Mouse (Mus musculus) hindbrain, embryonic 16.5 days (tissue): ENCODE results near the gene Dntt. TPM values are rescaled to one million over a fixed set of nuclear protein-coding genes. Genes with fewer than 3 reads are reported as not detected.

ENCODE experiments used
- ATAC-seq: fragments of 200-750 bp; cut with Nextera tagmentation; 2 replicates; pipeline ENCODE4 v1.8.0; 2017; ENCODE audit warnings: moderate TSS enrichment, moderate library complexity
- H3K27ac ChIP-seq: fragments of 300-500 bp; sonication (generic); 2 replicates; pipeline ENCODE4 v1.5.1; 2014; ENCODE audit warnings: low read depth, mild to moderate bottlenecking, control low read depth, low read length, moderate library complexity
- H3K27me3 ChIP-seq: fragments of 300-500 bp; sonication (generic); replicated peaks from 2 replicates; pipeline ENCODE4 v1.6.1; 2014; ENCODE audit warnings: low read length; ENCODE audit not compliant: control insufficient read depth, insufficient read depth
- H3K36me3 ChIP-seq: fragments of 300-500 bp; sonication (generic); 2 replicates; pipeline ENCODE4 v1.6.1; 2014; ENCODE audit warnings: mild to moderate bottlenecking, low read length, moderate library complexity, mixed read lengths; ENCODE audit not compliant: control insufficient read depth, insufficient read depth
- H3K4me1 ChIP-seq: fragments of 300-500 bp; sonication (generic); 2 replicates; pipeline ENCODE4 v1.6.1; 2014; ENCODE audit warnings: low read depth, low read length; ENCODE audit not compliant: control insufficient read depth, insufficient read depth
- H3K4me2 ChIP-seq: fragments of 300-500 bp; sonication (generic); 2 replicates; pipeline ENCODE4 v1.6.1; 2014; ENCODE audit warnings: mild to moderate bottlenecking, low read length, control low read depth, moderate library complexity
- H3K4me3 ChIP-seq: fragments of 300-500 bp; sonication (generic); 2 replicates; pipeline ENCODE4 v1.5.1; 2014; ENCODE audit warnings: mild to moderate bottlenecking, low read length, control low read depth, moderate library complexity
- H3K9ac ChIP-seq: fragments of 300-500 bp; sonication (generic); 2 replicates; pipeline ENCODE4 v1.6.1; 2014; ENCODE audit warnings: low read depth, mild to moderate bottlenecking, control low read depth, low read length, moderate library complexity
- H3K9me3 ChIP-seq: fragments of 300-500 bp; sonication (generic); 2 replicates; pipeline ENCODE4 v1.6.1; 2014; ENCODE audit warnings: mild to moderate bottlenecking, low read length, moderate library complexity; ENCODE audit not compliant: control insufficient read depth
- WGBS: fragments of 180-500 bp; shearing (Covaris S2); extraction: QIAGEN DNeasy Blood & Tissue Kit; methylation state at CpG from one replicate; pipeline ENCODE4 v1.1.7; 2014; 5-methylcytosine and 5-hydroxymethylcytosine counted together
- polyA plus RNA-seq: library from polyadenylated mRNA; unstranded; fragments of >200 nt; fragmentation: Nextera tagmentation; extraction: Ambion mirVana; gene quantifications from 2 replicates; pipeline ENCODE4 v1.2.1, GENCODE M21; 2015

Gene Dntt
- polyA plus RNA-seq, 1 experiment from 2014 or later, result 0.10 TPM

DNA sequence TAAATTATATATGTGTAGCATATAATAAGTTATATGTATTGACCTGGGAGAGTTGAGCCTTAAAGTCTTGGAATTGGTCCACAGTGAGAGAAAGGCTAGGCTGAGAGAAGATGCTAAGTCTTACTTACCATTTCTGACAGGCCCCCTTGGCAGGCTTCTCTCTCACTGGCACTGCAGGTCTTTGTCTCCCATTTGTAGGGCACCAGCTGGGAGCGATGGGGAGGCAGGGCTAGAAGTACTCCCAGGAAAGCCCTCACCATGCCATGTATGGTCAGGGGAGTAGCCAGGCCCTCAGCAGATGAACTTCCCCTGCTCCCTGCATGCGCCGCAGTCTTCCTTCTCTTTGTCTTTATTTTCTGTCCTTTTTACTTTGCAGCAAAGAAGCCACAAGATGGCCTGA, 47.8 kb downstream of the Dntt start, which contains the start of gene Opalin:
Opalin (minus strand) TSS at position 208 of the 400 bp plus-strand sequence.
- ATAC-seq, result no peak
- Histone ChIP-seq H3K4me1 (peaks cover 4% of the 10 kb centered on the region; the same call in 1 of the 2 replicates), H3K27ac (no peak within 1 kb of the TSS), H3K9ac (no peak within 1 kb of the TSS), H3K4me2 (no peak within 1 kb of the TSS), H3K9me3 (no peaks in the 10 kb centered on the region), H3K4me3 (no peak within 1 kb of the TSS), H3K36me3 (no peaks in the 10 kb centered on the region), H3K27me3 (no peaks in the 10 kb centered on the region)
- WGBS, result 74% methylated on average over 3 of the region's 3 CpGs

DNA sequence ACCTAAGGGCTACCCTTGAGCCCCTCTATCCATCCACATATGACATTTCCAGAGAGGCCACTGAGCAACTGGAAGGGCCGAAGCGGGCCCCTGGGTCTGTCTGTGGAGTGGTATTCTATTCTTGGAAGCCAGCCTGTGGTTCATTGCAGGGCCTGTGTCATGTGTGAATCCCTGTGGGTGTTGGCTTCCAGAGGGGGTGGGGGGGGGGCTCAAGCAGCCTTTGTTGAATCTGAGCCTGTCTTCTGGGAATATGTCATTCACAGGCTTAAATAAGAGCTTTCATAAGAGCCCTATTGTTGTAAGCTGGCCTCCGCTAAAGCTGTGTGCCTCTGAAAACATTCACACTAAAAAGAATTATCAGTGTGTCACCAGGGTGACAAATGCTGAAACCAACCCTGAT, 52.5 kb downstream of the Dntt start:
- no peak overlapping the region for H3K27ac ChIP-seq
- peak; percentile 60; the same call in 1 of the 2 replicates for ATAC-seq
- no peak overlapping the region for H3K4me3 ChIP-seq
- no peaks in the 10 kb centered on the region for H3K27me3 ChIP-seq
- no peak overlapping the region for H3K4me2 ChIP-seq
- H3K9me3 ChIP-seq, result no peaks in the 10 kb centered on the region
- no peaks in the 10 kb centered on the region for H3K36me3 ChIP-seq
- 0 out of 2 replicates have a peak overlapping the region, but pooled peaks have one; percentile 26 for H3K9ac ChIP-seq
- WGBS, result 21% methylated on average over 3 of the region's 3 CpGs
- peaks cover 4% of the 10 kb centered on the region; the same call in 1 of the 2 replicates for H3K4me1 ChIP-seq

DNA sequence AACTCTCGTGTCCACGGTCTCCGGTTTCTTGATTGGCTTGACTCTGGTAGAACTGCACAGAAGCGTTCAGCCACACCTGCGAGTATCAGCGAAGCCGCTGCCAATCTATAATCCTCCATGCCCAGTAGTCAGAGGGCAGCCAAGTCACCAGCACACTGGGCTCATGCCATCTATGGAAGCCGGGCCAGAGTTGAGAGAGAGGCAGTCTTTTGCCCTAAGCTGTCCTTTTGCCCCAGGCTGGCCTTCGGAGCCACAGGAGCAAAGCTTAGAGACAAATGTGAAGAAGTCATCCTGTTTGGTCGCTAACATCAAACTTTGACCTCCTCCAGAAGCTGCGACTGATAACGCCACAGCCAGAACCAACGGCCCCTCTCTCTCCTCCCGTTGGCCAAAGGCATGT, 54.6 kb downstream of the Dntt start:
- WGBS, result 96% methylated on average over 14 of the region's 14 CpGs

DNA sequence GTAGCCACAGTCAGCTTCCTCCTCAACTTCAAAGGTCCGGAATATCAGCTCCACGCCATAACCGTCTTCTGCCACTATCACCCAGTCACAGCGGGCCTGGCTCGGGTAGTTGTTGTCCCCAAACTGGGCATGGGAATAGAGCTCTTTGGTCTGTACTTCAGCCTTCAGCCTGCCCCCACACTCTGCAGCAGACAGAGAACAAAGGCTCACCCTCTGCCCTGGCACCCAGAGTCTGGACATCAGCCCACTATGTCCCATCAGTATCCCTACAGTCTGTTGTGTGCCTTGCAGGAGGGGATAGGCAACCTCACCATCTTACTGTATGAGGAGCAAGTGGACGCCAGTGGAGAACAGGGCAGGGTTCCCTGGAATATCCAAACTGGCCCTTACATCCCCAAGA, 57.2 kb downstream of the Dntt start:
- no peaks in the 10 kb centered on the region for H3K9me3 ChIP-seq
- no peaks in the 10 kb centered on the region for H3K36me3 ChIP-seq
- no peak overlapping the region for H3K4me3 ChIP-seq
- 89% methylated on average over 6 of the region's 6 CpGs for WGBS
- no peak overlapping the region for H3K4me2 ChIP-seq
- peak; percentile 18 for ATAC-seq
- no peak overlapping the region for H3K9ac ChIP-seq
- H3K4me1 ChIP-seq, result peaks cover 3% of the 10 kb centered on the region; the same call in 1 of the 2 replicates
- H3K27me3 ChIP-seq, result 0 out of 2 replicates have a peak, but pooled peaks cover 2% of the 10 kb centered on the region
- H3K27ac ChIP-seq, result no peak overlapping the region

More for the DNA sequence above, 54.6 kb downstream of the Dntt start:
- H3K27ac ChIP-seq, result no peak overlapping the region
- H3K36me3 ChIP-seq, result no peaks in the 10 kb centered on the region
- no peak overlapping the region for H3K4me3 ChIP-seq
- no peak overlapping the region for H3K9ac ChIP-seq
- H3K4me1 ChIP-seq, result peaks cover 4% of the 10 kb centered on the region; the same call in 1 of the 2 replicates
- H3K9me3 ChIP-seq, result no peaks in the 10 kb centered on the region
- H3K4me2 ChIP-seq, result no peak overlapping the region
- no peak for ATAC-seq
- 0 out of 2 replicates have a peak, but pooled peaks cover 2% of the 10 kb centered on the region for H3K27me3 ChIP-seq

DNA sequence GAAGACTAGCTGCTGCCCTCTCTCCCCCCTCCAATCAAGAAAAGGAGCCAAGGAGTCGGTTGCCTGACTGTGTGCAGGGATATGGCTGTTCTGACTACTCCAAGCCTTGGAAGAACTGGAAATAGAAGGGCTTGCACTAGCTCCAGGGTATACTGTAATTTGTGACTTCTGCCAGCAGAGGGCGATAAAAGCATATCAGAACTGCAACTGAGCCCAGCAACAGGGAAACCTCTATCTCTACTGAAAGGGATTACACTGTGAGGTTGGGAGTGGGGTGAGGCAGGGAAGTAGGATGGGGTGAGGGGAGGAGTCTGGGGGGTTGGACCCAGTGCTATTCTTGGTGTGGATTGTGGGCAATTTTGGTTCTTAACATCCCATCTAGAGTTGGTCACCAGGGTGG, 57.6 kb downstream of the Dntt start:
- no peak overlapping the region for H3K27ac ChIP-seq
- H3K36me3 ChIP-seq, result no peaks in the 10 kb centered on the region
- no peak overlapping the region for H3K4me3 ChIP-seq
- H3K27me3 ChIP-seq, result 0 out of 2 replicates have a peak, but pooled peaks cover 2% of the 10 kb centered on the region
- no peaks in the 10 kb centered on the region for H3K4me1 ChIP-seq
- peak; percentile 63 for ATAC-seq
- no peak overlapping the region for H3K4me2 ChIP-seq
- H3K9ac ChIP-seq, result no peak overlapping the region
- WGBS, result 9% methylated on average over 2 of the region's 2 CpGs
- no peaks in the 10 kb centered on the region for H3K9me3 ChIP-seq

DNA sequence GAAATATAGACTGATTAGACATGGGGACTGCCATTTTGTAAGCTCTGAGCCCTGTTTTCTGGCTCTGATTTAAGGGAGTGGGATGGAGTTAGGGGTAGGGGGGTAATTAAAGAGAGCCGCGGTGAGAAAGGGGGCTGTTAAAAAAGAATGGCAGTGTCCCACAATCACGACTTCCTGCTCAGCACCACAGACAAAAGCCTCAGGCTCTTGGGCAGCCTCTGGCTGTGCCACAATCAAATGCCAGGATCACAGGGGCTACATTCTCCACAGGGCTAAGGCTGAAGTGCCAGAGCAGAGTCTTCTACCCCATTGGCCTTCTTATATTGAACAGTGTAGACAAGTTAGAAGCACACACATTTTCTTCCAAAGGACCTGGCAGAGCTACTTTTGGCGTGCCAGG, 58.8 kb downstream of the Dntt start:
- Histone ChIP-seq H3K27me3 (0 out of 2 replicates have a peak, but pooled peaks cover 2% of the 10 kb centered on the region), H3K4me2 (no peak overlapping the region), H3K9ac (no peak overlapping the region), H3K9me3 (no peaks in the 10 kb centered on the region), H3K4me3 (no peak overlapping the region), H3K27ac (no peak overlapping the region), H3K36me3 (no peaks in the 10 kb centered on the region), H3K4me1 (no peaks in the 10 kb centered on the region)
- 39% methylated on average over 4 of the region's 4 CpGs for WGBS
- ATAC-seq, result no peak

DNA sequence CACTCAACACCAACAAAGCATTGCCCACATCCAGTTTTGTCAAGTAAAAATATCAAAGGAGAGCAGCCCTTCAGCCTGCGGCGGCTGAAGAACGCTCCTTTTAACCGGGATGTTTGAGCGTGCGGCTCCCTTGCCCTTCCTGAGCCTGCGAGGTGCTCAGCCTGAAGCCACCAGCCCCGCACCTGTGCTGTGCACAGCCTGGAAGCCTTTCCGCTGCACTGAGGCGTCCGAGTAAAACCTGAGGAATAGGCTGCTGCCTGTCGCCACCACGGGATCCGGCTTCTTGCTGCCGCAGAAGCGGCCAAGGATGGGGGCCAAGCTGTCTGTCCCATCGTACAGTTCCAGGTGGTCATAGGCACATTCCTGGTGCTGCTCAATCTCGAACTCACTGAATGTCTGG, 59.4 kb downstream of the Dntt start:
- Histone ChIP-seq H3K4me3 (no peak overlapping the region), H3K4me2 (peak overlapping the region; percentile 22; the same call in 1 of the 2 replicates), H3K9ac (no peak overlapping the region), H3K27ac (no peak overlapping the region), H3K36me3 (no peaks in the 10 kb centered on the region), H3K9me3 (no peaks in the 10 kb centered on the region), H3K27me3 (0 out of 2 replicates have a peak, but pooled peaks cover 2% of the 10 kb centered on the region), H3K4me1 (no peaks in the 10 kb centered on the region)
- WGBS, result 47% methylated on average over 18 of the region's 18 CpGs
- ATAC-seq, result no peak

DNA sequence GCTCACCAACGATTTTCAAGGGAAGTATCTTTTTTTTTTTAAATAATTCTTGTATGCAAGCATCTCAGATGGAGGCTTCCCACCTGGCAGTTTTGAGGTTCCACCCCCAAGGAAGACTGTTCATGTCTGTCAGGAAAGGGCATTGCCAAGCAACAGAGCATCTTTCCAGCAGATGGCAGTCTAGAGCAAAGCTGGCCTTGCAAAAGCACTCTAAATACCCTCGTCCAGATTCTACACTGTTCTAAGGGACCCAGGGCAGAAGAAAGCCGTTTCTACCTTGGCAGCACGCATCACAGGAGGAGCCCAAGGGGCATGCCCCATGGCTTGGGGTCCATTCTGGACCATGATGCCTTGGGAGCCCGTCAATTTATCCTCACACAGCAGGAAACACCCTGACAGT, 60.8 kb downstream of the Dntt start:
- peak; percentile 62 for ATAC-seq
- H3K4me1 ChIP-seq, result no peaks in the 10 kb centered on the region
- H3K27me3 ChIP-seq, result 0 out of 2 replicates have a peak, but pooled peaks cover 2% of the 10 kb centered on the region
- no peak overlapping the region for H3K4me3 ChIP-seq
- H3K9me3 ChIP-seq, result no peaks in the 10 kb centered on the region
- H3K4me2 ChIP-seq, result no peak overlapping the region
- H3K27ac ChIP-seq, result no peak overlapping the region
- 6% methylated on average over 5 of the region's 5 CpGs for WGBS
- no peak overlapping the region for H3K9ac ChIP-seq
- H3K36me3 ChIP-seq, result no peaks in the 10 kb centered on the region

DNA sequence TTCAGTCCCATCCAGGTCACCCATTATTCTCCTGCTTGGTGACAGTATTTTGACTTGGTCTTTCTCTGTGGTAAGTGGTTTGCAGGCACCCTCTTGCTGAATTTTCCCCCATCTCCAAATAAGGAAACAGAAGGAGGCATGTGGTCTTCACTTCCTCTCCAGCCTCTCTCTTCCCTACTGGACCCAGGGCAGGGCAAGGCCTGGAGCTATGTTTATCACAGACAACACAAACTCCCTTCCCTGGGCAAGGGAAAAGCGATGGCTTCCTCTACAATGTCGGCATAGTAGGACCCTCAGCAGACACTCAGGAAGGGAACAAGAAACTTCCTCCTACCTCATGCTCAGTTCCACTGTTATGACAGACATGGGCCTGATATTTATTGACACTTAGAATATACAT, 62.8 kb downstream of the Dntt start:
- 91% methylated on average over 2 of the region's 2 CpGs for WGBS

More for the DNA sequence above, 62.8 kb downstream of the Dntt start:
- Histone ChIP-seq H3K9me3 (no peaks in the 10 kb centered on the region), H3K27ac (no peak overlapping the region), H3K4me1 (no peaks in the 10 kb centered on the region), H3K27me3 (0 out of 2 replicates have a peak, but pooled peaks cover 2% of the 10 kb centered on the region), H3K36me3 (no peaks in the 10 kb centered on the region), H3K4me3 (no peak overlapping the region), H3K9ac (no peak overlapping the region), H3K4me2 (no peak overlapping the region)
- no peak for ATAC-seq
